Mouse (Mus musculus) midbrain, embryonic 15.5 days (tissue): ENCODE results near the gene Rab8b. TPM values are rescaled to one million over a fixed set of nuclear protein-coding genes. Genes with fewer than 3 reads are reported as not detected.

Experiments
- ATAC-seq: fragments of 200-750 bp; cut with Nextera tagmentation; replicated peaks from 2 replicates; pipeline ENCODE4 v1.8.0; 2017; ENCODE audit warnings: moderate TSS enrichment
- H3K27ac ChIP-seq: fragments of 300-500 bp; sonication (generic); 2 replicates; pipeline ENCODE4 v1.5.1; 2015; ENCODE audit warnings: mild to moderate bottlenecking, inconsistent platforms
- H3K27me3 ChIP-seq: fragments of 300-500 bp; sonication (generic); replicated peaks from 2 replicates; pipeline ENCODE4 v1.6.1; 2015; ENCODE audit warnings: inconsistent platforms
- H3K36me3 ChIP-seq: fragments of 300-500 bp; sonication (generic); replicated peaks from 2 replicates; pipeline ENCODE4 v1.6.1; 2015; ENCODE audit warnings: inconsistent platforms
- H3K4me1 ChIP-seq: fragments of 300-500 bp; sonication (generic); 2 replicates; pipeline ENCODE4 v1.6.1; 2015; ENCODE audit warnings: inconsistent platforms
- H3K4me2 ChIP-seq: fragments of 300-500 bp; sonication (generic); 2 replicates; pipeline ENCODE4 v1.6.1; 2015; ENCODE audit warnings: inconsistent platforms, mild to moderate bottlenecking, moderate library complexity
- H3K4me3 ChIP-seq: fragments of 300-500 bp; sonication (generic); 2 replicates; pipeline ENCODE4 v1.5.1; 2015; ENCODE audit warnings: mild to moderate bottlenecking, inconsistent platforms
- H3K9ac ChIP-seq: fragments of 300-500 bp; sonication (generic); 2 replicates; pipeline ENCODE4 v1.6.1; 2015; ENCODE audit warnings: mild to moderate bottlenecking, inconsistent platforms
- H3K9me3 ChIP-seq: fragments of 300-500 bp; sonication (generic); 2 replicates; pipeline ENCODE4 v1.6.1; 2016; ENCODE audit warnings: inconsistent platforms
- WGBS: fragments of 180-500 bp; shearing (Covaris S2); methylation state at CpG from one replicate; pipeline ENCODE4 v1.1.7; 2015; ENCODE audit warnings: mixed read lengths; 5-methylcytosine and 5-hydroxymethylcytosine counted together
- polyA plus RNA-seq: library from polyadenylated mRNA; unstranded; fragments of >200 nt; fragmentation: Nextera tagmentation; extraction: Ambion mirVana; gene quantifications from 2 replicates; pipeline ENCODE4 v1.2.1, GENCODE M21; 2015

Gene Rab8b
- polyA plus RNA-seq = 28.5 and 29.0 TPM in 2 replicates

DNA sequence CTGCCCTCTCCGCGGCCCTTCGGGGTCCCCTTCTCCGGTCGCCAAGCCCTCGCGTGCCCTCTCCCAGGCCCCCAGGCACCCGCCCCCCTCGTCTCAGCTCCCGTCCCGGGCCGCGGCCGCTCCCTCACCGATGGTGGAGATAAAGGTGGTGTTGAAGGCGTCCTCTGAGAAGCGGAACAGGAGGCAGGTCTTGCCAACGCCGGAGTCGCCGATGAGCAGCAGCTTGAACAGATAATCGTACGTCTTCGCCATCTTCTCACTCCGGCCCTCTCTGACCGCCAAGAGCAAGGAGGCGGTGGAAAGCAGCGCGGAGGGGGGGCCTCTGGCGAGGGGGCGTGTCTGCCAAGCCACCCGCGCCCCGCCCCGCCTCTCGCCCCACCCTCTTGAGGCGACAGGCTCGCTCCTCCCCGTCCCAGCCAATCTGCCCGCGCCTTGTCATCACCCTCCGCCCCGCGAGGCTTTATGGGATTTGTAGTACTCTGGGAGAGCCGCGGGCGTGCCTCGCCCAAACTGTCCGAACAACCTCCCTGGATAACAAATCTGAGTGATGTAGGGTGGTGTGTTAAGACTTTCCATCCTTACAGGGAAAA lies at the start of gene Rab8b:
TSS of gene Rab8b (minus strand) at position 306 of the 590 bp plus-strand sequence.
- WGBS = 0% methylated on average over 49 of the region's 49 CpGs
- ATAC-seq = peak; percentile 99
- H3K27ac ChIP-seq = peak within 1 kb of the TSS; percentile 96
- H3K36me3 ChIP-seq = no peaks in the 10 kb centered on the region
- H3K9me3 ChIP-seq = no peaks in the 10 kb centered on the region
- H3K4me2 ChIP-seq = peak within 1 kb of the TSS; percentile 85
- peak within 1 kb of the TSS; percentile 90 for H3K4me3 ChIP-seq
- peaks cover 30% of the 10 kb centered on the region for H3K4me1 ChIP-seq
- H3K9ac ChIP-seq = peak within 1 kb of the TSS; percentile 92
- H3K27me3 ChIP-seq = no peaks in the 10 kb centered on the region

DNA sequence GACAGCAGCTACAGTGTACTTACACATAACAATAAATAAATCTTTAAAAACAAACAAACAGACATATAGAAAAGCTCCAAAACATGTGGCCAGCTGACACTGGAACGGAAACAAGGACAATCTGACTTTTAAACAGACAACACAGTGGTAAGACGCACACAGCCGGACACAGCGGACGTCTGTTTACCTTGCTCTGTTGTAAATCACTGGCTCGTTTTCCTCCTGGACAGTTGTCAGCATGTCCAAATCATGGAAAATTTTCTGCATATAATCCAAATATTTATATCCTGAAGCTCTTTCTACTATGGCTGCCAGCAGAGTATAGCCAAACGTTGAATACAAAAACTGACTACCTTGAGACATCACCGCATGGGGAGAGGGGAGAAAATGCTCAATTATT lies 48.0 kb upstream of the Rab8b start:
- H3K4me2 ChIP-seq = no peak overlapping the region
- ATAC-seq = no peak
- no peak overlapping the region for H3K9ac ChIP-seq
- peaks cover 24% of the 10 kb centered on the region for H3K36me3 ChIP-seq
- no peaks in the 10 kb centered on the region for H3K27me3 ChIP-seq
- H3K27ac ChIP-seq = no peak overlapping the region
- no peak overlapping the region for H3K4me3 ChIP-seq
- 89% methylated on average over 8 of the region's 8 CpGs for WGBS
- no peaks in the 10 kb centered on the region for H3K4me1 ChIP-seq
- H3K9me3 ChIP-seq = no peaks in the 10 kb centered on the region

DNA sequence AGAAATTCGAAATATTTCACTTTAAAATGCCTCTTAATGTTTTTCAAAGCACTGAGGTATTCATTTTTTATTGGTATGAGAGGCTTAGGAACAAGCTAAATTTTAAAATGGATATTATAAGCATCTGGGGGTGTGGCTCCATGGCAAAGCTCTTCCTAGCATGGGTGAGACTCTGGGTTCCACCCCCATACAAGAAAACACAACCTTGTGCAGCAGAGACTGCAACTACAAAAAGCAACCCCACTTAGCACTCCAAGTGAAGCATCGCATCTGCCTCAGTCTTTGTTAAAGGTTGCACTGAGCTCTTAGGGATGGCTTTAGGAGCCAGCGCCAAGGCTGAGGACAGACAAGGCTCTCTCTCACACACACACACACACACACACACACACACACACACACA lies 42.0 kb upstream of the Rab8b start:
- no peaks in the 10 kb centered on the region for H3K9me3 ChIP-seq
- H3K4me2 ChIP-seq = no peak overlapping the region
- H3K4me1 ChIP-seq = no peaks in the 10 kb centered on the region
- H3K36me3 ChIP-seq = 0 out of 2 replicates have a peak, but pooled peaks cover 3% of the 10 kb centered on the region
- no peak overlapping the region for H3K9ac ChIP-seq
- no peaks in the 10 kb centered on the region for H3K27me3 ChIP-seq
- H3K27ac ChIP-seq = no peak overlapping the region
- no peak overlapping the region for H3K4me3 ChIP-seq
- no peak for ATAC-seq
- WGBS = 73% methylated on average over 3 of the region's 3 CpGs

DNA sequence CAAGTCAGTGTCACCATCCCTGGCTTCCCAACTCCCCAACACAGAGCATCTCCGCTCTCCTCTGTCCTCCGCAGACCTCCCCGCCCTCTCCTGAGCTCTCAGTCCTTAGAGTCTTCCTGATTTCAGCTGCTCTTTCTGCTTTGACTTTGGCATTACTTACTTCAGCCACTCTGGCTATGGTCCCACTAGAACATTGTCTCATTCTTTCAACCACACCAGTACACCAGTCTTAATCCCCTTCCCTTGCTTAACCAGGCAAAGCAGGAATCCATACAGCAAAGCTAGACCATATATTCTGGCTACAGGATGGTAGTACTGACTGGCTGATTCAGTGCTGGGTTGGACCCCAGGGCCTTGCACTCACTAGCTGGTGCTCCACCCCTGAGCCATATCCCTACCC lies 38.0 kb upstream of the Rab8b start:
- no peak overlapping the region for H3K4me3 ChIP-seq
- ATAC-seq = no peak
- H3K36me3 ChIP-seq = peaks cover 7% of the 10 kb centered on the region; the same call in 1 of the 2 replicates
- no peak overlapping the region for H3K9ac ChIP-seq
- WGBS = 91% methylated on average over 3 of the region's 3 CpGs
- no peaks in the 10 kb centered on the region for H3K4me1 ChIP-seq
- no peaks in the 10 kb centered on the region for H3K9me3 ChIP-seq
- H3K4me2 ChIP-seq = no peak overlapping the region
- no peaks in the 10 kb centered on the region for H3K27me3 ChIP-seq
- H3K27ac ChIP-seq = no peak overlapping the region

DNA sequence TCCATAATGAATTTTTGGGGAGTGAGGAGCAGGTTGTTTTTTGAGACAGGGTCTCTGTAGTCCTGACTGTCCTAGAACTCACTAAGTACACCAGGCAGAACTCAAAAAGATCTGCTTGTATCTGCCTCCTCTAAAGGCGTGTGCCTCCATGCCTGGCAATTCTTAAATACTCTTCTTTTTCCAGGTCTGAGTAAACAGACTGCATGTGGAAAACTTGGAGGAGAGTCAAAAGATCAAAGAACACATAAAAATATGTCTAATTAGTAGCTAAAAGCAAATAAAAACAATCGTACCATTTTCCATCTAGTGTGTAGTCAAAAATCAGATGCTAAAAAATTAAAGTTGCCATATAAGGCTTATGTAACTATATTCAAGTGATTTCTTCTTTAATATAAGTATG lies 33.4 kb upstream of the Rab8b start:
- Histone ChIP-seq H3K4me3 (no peak overlapping the region), H3K9ac (no peak overlapping the region), H3K4me2 (no peak overlapping the region), H3K9me3 (no peaks in the 10 kb centered on the region), H3K27ac (no peak overlapping the region), H3K36me3 (peaks cover 7% of the 10 kb centered on the region), H3K4me1 (no peaks in the 10 kb centered on the region), H3K27me3 (no peaks in the 10 kb centered on the region)
- 88% methylated on average over 2 of the region's 2 CpGs for WGBS
- ATAC-seq = no peak

DNA sequence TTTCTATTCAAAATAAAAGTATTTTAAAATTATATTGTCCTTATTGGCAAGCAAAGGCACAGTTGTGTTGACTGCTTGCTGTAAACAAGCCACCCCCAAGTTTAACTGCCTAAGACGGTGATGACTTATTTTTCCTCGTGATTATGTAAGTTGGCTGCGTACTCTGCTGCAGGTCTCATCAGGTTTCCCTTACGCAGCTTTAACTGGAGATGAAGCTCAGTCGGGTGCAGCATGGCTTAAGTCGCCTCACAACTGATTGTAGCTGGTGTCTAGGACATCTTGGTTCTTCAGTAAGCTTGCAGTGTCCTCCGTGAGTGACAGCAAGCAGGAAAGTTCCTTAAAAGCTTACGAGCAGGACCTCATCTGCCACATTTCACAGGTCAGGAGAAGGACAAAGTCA lies 32.8 kb upstream of the Rab8b start:
- H3K4me1 ChIP-seq = no peaks in the 10 kb centered on the region
- WGBS = 83% methylated on average over 8 of the region's 8 CpGs
- no peak for ATAC-seq

DNA sequence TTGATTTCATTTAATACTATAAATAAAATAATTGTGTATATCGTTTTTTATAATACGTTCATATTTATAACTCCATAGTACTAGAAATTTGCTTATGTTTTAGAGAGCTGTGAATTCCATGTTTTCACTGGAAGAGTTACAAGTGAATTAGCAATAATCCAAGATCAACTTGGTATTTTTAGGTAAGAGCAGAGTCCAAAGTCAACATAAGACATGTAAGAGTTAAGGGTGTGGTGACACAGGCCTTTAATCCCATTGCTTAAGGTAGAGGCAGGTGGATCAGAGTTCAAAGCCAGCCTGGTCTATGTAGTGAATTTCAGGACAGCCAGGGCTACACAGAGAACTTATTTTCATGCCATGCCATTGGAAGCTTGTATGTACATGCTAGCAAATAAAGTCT lies 29.0 kb upstream of the Rab8b start:
- Histone ChIP-seq H3K9ac (no peak overlapping the region), H3K27me3 (no peaks in the 10 kb centered on the region), H3K9me3 (no peaks in the 10 kb centered on the region), H3K36me3 (no peaks in the 10 kb centered on the region; the same call in 1 of the 2 replicates), H3K4me2 (no peak overlapping the region), H3K4me1 (peaks cover 13% of the 10 kb centered on the region), H3K4me3 (no peak overlapping the region), H3K27ac (no peak overlapping the region)
- no peak for ATAC-seq
- WGBS = 94% methylated on average over 2 of the region's 2 CpGs

More for the DNA sequence above, 32.8 kb upstream of the Rab8b start:
- H3K4me3 ChIP-seq = no peak overlapping the region
- H3K4me2 ChIP-seq = no peak overlapping the region
- H3K9me3 ChIP-seq = no peaks in the 10 kb centered on the region
- no peak overlapping the region for H3K27ac ChIP-seq
- peaks cover 7% of the 10 kb centered on the region for H3K36me3 ChIP-seq
- no peak overlapping the region for H3K9ac ChIP-seq
- H3K27me3 ChIP-seq = no peaks in the 10 kb centered on the region

DNA sequence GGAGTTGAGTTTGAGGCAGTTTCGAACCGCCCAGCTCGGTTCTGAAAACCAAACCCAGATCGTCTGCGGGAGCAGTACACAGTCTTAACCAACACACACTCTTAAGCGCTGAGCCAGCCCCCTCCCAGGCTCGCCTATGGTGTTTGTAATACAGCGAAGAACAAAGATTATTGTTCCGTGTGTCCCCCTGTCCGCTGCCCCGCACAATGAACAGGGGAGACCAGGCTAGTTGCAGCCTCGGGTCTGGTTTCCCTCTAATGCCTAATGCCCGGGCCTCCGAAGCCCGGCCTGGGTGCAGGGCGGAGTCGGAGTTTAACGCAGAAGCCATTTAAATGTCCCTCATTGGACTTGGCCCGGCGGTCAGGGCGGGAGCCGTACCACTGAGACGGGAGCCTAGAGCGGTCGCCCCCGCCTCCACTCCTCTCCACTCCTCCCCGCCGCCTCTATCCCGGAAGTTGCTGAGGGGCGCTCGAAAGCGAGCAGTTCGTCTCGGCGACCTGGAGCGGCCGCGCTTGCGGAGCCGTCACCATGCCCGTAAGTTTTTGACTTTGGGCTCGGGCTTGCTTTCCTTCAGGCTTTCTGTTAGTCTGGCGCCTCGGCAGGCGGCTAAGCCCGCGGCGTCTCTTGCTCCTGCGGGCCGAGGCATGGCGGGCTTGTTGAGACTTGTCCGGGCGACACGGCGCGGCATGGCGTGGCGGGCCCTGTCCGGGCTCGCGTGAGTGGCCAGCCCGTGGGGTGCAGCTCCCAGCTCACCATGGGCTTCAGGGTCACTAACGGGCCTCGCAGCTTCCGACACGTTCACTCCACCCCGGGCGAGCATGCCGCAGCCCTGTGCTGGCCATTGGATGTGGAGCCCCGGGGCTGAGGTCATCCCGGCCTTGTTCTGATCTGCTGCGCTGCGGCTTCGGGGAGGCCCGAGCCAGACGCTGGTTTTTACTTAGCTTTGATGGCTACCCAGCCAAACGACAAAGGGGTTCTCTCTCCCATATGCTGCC lies 26.5 kb upstream of the Rab8b start, which contains the start of gene Rps27l:
TSS of gene Rps27l (plus strand) at position 440 of the 995 bp plus-strand sequence.
- no peaks in the 10 kb centered on the region; the same call in 1 of the 2 replicates for H3K36me3 ChIP-seq
- H3K27me3 ChIP-seq = no peaks in the 10 kb centered on the region
- peaks cover 13% of the 10 kb centered on the region for H3K4me1 ChIP-seq
- H3K4me2 ChIP-seq = peak within 1 kb of the TSS; percentile 78
- WGBS = under 1% methylated on average over 77 of the region's 77 CpGs
- ATAC-seq = peak; percentile 99
- H3K9me3 ChIP-seq = no peaks in the 10 kb centered on the region
- peak within 1 kb of the TSS; percentile 70 for H3K9ac ChIP-seq
- H3K4me3 ChIP-seq = peak within 1 kb of the TSS; percentile 61
- peak within 1 kb of the TSS; percentile 91 for H3K27ac ChIP-seq

DNA sequence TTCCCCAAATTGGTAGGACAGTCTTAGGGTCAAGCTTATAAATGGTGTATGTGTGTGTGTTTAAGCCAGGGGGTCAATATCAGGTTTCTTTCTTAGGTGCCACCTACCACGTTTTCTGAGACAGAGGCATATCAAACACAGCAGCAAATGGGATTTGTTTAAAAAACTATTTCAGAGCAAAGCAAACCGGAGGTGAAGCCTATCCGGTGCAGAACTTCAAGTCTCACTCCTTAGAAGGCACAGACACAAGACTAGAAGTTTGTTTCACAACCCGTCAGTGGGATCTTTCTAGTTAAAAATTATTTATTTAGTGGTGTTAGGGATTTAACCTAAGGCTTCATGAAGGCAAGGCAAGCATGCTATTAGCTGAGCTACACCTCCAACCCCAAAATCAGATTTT lies 25.7 kb upstream of the Rab8b start:
- Histone ChIP-seq H3K4me1 (peaks cover 13% of the 10 kb centered on the region), H3K27me3 (no peaks in the 10 kb centered on the region), H3K9ac (peak overlapping the region; percentile 70), H3K4me2 (peak overlapping the region; percentile 78), H3K9me3 (no peaks in the 10 kb centered on the region), H3K4me3 (peak overlapping the region; percentile 61), H3K36me3 (no peaks in the 10 kb centered on the region; the same call in 1 of the 2 replicates), H3K27ac (peak overlapping the region; percentile 91)
- WGBS = 17% methylated on average over 4 of the region's 4 CpGs
- 0 out of 2 replicates have a peak, but pooled peaks have one; percentile 2 for ATAC-seq

DNA sequence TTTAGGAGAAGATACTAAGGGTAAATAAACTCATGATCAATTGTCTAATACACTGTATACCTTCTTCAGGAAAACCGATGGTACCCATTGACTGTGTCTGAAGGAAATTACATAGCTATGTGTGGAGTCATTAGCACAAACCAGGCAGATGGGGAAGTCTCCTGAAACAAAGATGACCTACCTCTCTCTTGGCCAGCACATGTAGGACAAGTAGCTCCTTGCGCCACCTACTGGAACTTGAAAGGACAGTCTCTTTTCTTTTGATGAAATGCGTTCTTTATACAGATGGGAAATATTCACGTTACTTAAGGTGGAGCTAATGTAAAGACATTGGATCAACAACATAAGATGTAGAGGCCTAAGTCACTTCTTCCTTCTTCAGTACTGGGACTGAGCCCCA lies 19.3 kb upstream of the Rab8b start:
- no peaks in the 10 kb centered on the region for H3K9me3 ChIP-seq
- H3K36me3 ChIP-seq = no peaks in the 10 kb centered on the region
- H3K4me3 ChIP-seq = no peak overlapping the region
- no peak overlapping the region for H3K27ac ChIP-seq
- H3K4me2 ChIP-seq = no peak overlapping the region
- 9% methylated on average over 4 of the region's 4 CpGs for WGBS
- peaks cover 5% of the 10 kb centered on the region; the same call in 1 of the 2 replicates for H3K4me1 ChIP-seq
- no peaks in the 10 kb centered on the region for H3K27me3 ChIP-seq
- ATAC-seq = no peak
- H3K9ac ChIP-seq = no peak overlapping the region

DNA sequence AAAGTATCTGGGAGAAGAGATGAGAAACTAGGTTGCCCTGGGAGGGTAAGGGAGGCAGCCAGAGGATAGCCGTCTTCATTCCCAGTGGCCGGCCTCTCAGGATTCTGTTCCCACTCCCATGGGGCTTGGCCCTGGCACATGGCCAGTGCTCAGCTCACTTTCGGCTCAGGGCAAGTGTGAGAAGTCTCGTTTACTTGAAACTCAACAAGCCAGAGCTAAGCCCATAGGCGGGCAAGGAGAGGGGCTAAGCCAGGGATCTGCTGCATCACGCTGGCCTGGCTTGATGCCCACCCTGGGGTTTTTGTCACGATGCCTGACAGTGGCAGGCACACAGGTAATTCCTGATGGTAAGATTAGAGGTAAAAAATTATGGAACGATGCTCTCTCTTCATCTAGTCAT lies 18.0 kb upstream of the Rab8b start:
- Histone ChIP-seq H3K4me3 (no peak overlapping the region), H3K9me3 (no peaks in the 10 kb centered on the region), H3K9ac (no peak overlapping the region), H3K36me3 (no peaks in the 10 kb centered on the region), H3K4me2 (no peak overlapping the region), H3K4me1 (peaks cover 12% of the 10 kb centered on the region; the same call in 1 of the 2 replicates), H3K27ac (no peak overlapping the region), H3K27me3 (no peaks in the 10 kb centered on the region)
- WGBS = 71% methylated on average over 8 of the region's 8 CpGs
- ATAC-seq = no peak
